Mouse (Mus musculus): ENCODE data around the gene Mapk10.

Mapk10 gene

GRCm38 (mm10) chr5:103211101-103211848, at the start of gene Mapk10:
Gene Mapk10 (minus strand): TSS chr5:103211334.
- DNase-seq, result peak; percentile 66

GRCm38 (mm10) chr5:103256144-103256543, 45.0 kb upstream of the Mapk10 start:
- no peak for DNase-seq

GRCm38 (mm10) chr5:103242430-103242829, 31.3 kb upstream of the Mapk10 start:
- DNase-seq, result no peak

- DNase-seq, result no peak
Observed at GRCm38 (mm10) chr5:103231822-103232221, 20.7 kb upstream of the Mapk10 start.

- no peak for DNase-seq
Observed at GRCm38 (mm10) chr5:103230334-103230733, 19.2 kb upstream of the Mapk10 start.

- DNase-seq, result no peak
Observed at GRCm38 (mm10) chr5:103229321-103229720, 18.2 kb upstream of the Mapk10 start.

GRCm38 (mm10) chr5:103221997-103222396, 10.9 kb upstream of the Mapk10 start:
- DNase-seq, result no peak

GRCm38 (mm10) chr5:103210644-103211043, 490 bp downstream of the Mapk10 start:
- no peak for DNase-seq

GRCm38 (mm10) chr5:103210018-103210417, 1.1 kb downstream of the Mapk10 start:
- DNase-seq, result no peak

GRCm38 (mm10) chr5:103209486-103209885, 1.6 kb downstream of the Mapk10 start:
- no peak for DNase-seq

GRCm38 (mm10) chr5:103208869-103209268, 2.3 kb downstream of the Mapk10 start:
- DNase-seq, result no peak

- DNase-seq, result no peak
Observed at GRCm38 (mm10) chr5:103208021-103208511, 3.1 kb downstream of the Mapk10 start.

- no peak for DNase-seq
Observed at GRCm38 (mm10) chr5:103197796-103198325, 13.3 kb downstream of the Mapk10 start.

- no peak for DNase-seq
Observed at GRCm38 (mm10) chr5:103194549-103194948, 16.6 kb downstream of the Mapk10 start.

GRCm38 (mm10) chr5:103193700-103194099, 17.4 kb downstream of the Mapk10 start:
- DNase-seq, result no peak

GRCm38 (mm10) chr5:103191577-103191976, 19.6 kb downstream of the Mapk10 start:
- DNase-seq, result no peak

- no peak for DNase-seq
Observed at GRCm38 (mm10) chr5:103184256-103184655, 26.9 kb downstream of the Mapk10 start.

- DNase-seq, result no peak
Observed at GRCm38 (mm10) chr5:103181622-103182021, 29.5 kb downstream of the Mapk10 start.

- DNase-seq, result no peak
Observed at GRCm38 (mm10) chr5:103177010-103177409, 34.1 kb downstream of the Mapk10 start.

GRCm38 (mm10) chr5:103175989-103176388, 35.1 kb downstream of the Mapk10 start:
- DNase-seq, result no peak

- DNase-seq, result no peak
Observed at GRCm38 (mm10) chr5:103174607-103175006, 36.5 kb downstream of the Mapk10 start.

- no peak for DNase-seq
Observed at GRCm38 (mm10) chr5:103171207-103171606, 39.9 kb downstream of the Mapk10 start.

GRCm38 (mm10) chr5:103167371-103167770, 43.8 kb downstream of the Mapk10 start:
- no peak for DNase-seq

- DNase-seq, result no peak
Observed at GRCm38 (mm10) chr5:103166755-103167154, 44.4 kb downstream of the Mapk10 start.

Data from kidney, postnatal 10 days (tissue).